Mouse (Mus musculus): Measurements from ENCODE around the gene Klhl6. TPM values are rescaled to one million over a fixed set of nuclear protein-coding genes. Genes with fewer than 3 reads are reported as not detected.

The Klhl6 gene
- polyA plus RNA-seq, 1 experiment from 2014 or later: 10.0 TPM

- Histone ChIP-seq H3K9ac (replicated peaks; ENCODE audit: low read depth) (no peak overlapping the region), H3K27me3 (replicated peaks; ENCODE audit: insufficient read depth, low read length) (no peaks in the 10 kb centered on the region), H3K36me3 (ENCODE audit: insufficient read depth, low read length) (no peaks in the 10 kb centered on the region), H3K4me3 (ENCODE audit: low read depth, low read length) (no peak overlapping the region), H3K9me3 (ENCODE audit: low read length) (no peaks in the 10 kb centered on the region), H3K4me1 (ENCODE audit: insufficient read depth, low read depth, low read length) (no peaks in the 10 kb centered on the region), H3K4me2 (replicated peaks; ENCODE audit: low read depth, low read length) (no peak overlapping the region), H3K27ac (ENCODE audit: low read length) (no peak overlapping the region)
- DNase-seq (ENCODE audit: low spot score): peak; percentile 42
- ATAC-seq: no peak
- 82% methylated on average over 1 of the region's 1 CpGs for WGBS
- TF ChIP-seq EP300 (IDR thresholded peaks at IDR 0.05): no peak
- no peak for TF ChIP-seq CTCF (IDR thresholded peaks at IDR 0.05)
Measured at GRCm38 (mm10) chr16:19973480-19973879, 9.4 kb downstream of the Klhl6 start.

- Histone ChIP-seq H3K9ac (replicated peaks; ENCODE audit: low read depth) (no peak overlapping the region), H3K4me3 (ENCODE audit: low read depth, low read length) (no peak overlapping the region), H3K4me1 (ENCODE audit: insufficient read depth, low read depth, low read length) (no peaks in the 10 kb centered on the region), H3K4me2 (replicated peaks; ENCODE audit: low read depth, low read length) (no peak overlapping the region), H3K36me3 (ENCODE audit: insufficient read depth, low read length) (no peaks in the 10 kb centered on the region), H3K9me3 (ENCODE audit: low read length) (no peaks in the 10 kb centered on the region), H3K27ac (ENCODE audit: low read length) (no peak overlapping the region), H3K27me3 (replicated peaks; ENCODE audit: insufficient read depth, low read length) (no peaks in the 10 kb centered on the region)
- no peak for DNase-seq (ENCODE audit: low spot score)
- ATAC-seq: no peak
- TF ChIP-seq CTCF (IDR thresholded peaks at IDR 0.05) (no peak), EP300 (IDR thresholded peaks at IDR 0.05) (no peak)
Measured at GRCm38 (mm10) chr16:19972736-19973350, 10.0 kb downstream of the Klhl6 start.

- no peak for DNase-seq (ENCODE audit: low spot score)
- Histone ChIP-seq H3K27ac (ENCODE audit: low read length) (no peak overlapping the region), H3K4me2 (replicated peaks; ENCODE audit: low read depth, low read length) (no peak overlapping the region), H3K27me3 (replicated peaks; ENCODE audit: insufficient read depth, low read length) (no peaks in the 10 kb centered on the region), H3K4me1 (ENCODE audit: insufficient read depth, low read depth, low read length) (no peaks in the 10 kb centered on the region), H3K36me3 (ENCODE audit: insufficient read depth, low read length) (no peaks in the 10 kb centered on the region), H3K9ac (replicated peaks; ENCODE audit: low read depth) (no peak overlapping the region), H3K4me3 (ENCODE audit: low read depth, low read length) (no peak overlapping the region), H3K9me3 (ENCODE audit: low read length) (no peaks in the 10 kb centered on the region)
- TF ChIP-seq EP300 (IDR thresholded peaks at IDR 0.05) (no peak), CTCF (IDR thresholded peaks at IDR 0.05) (no peak)
- no peak for ATAC-seq
- 87% methylated on average over 5 of the region's 5 CpGs for WGBS
Measured at GRCm38 (mm10) chr16:19969506-19969905, 13.3 kb downstream of the Klhl6 start.

- H3K27me3 ChIP-seq (replicated peaks; ENCODE audit: insufficient read depth, low read length): no peaks in the 10 kb centered on the region
- no peak for TF ChIP-seq CTCF (IDR thresholded peaks at IDR 0.05)
- no peak for TF ChIP-seq EP300 (IDR thresholded peaks at IDR 0.05)
- H3K4me2 ChIP-seq (replicated peaks; ENCODE audit: low read depth, low read length): no peak overlapping the region
- H3K36me3 ChIP-seq (ENCODE audit: insufficient read depth, low read length): no peaks in the 10 kb centered on the region
- 91% methylated on average over 4 of the region's 4 CpGs for WGBS
- ATAC-seq: no peak
- H3K9me3 ChIP-seq (ENCODE audit: low read length): no peaks in the 10 kb centered on the region
- H3K9ac ChIP-seq (replicated peaks; ENCODE audit: low read depth): no peak overlapping the region
- no peak overlapping the region for H3K27ac ChIP-seq (ENCODE audit: low read length)
- H3K4me3 ChIP-seq (ENCODE audit: low read depth, low read length): no peak overlapping the region
- no peaks in the 10 kb centered on the region for H3K4me1 ChIP-seq (ENCODE audit: insufficient read depth, low read depth, low read length)
- DNase-seq (ENCODE audit: low spot score): no peak
Measured at GRCm38 (mm10) chr16:19968666-19969065, 14.2 kb downstream of the Klhl6 start.

GRCm38 (mm10) chr16:19967897-19968392 is 14.9 kb downstream of the Klhl6 start:
- no peak overlapping the region for H3K4me3 ChIP-seq (ENCODE audit: low read depth, low read length)
- DNase-seq (ENCODE audit: low spot score) (no peak), ATAC-seq (no peak)
- no peak overlapping the region for H3K9ac ChIP-seq (replicated peaks; ENCODE audit: low read depth)
- H3K27me3 ChIP-seq (replicated peaks; ENCODE audit: insufficient read depth, low read length): no peaks in the 10 kb centered on the region
- no peak overlapping the region for H3K27ac ChIP-seq (ENCODE audit: low read length)
- no peaks in the 10 kb centered on the region for H3K36me3 ChIP-seq (ENCODE audit: insufficient read depth, low read length)
- no peaks in the 10 kb centered on the region; the same call in 1 of the 2 replicates for H3K4me1 ChIP-seq (ENCODE audit: insufficient read depth, low read depth, low read length)
- TF ChIP-seq EP300 (IDR thresholded peaks at IDR 0.05) (no peak), CTCF (IDR thresholded peaks at IDR 0.05) (no peak)
- H3K4me2 ChIP-seq (replicated peaks; ENCODE audit: low read depth, low read length): no peak overlapping the region
- H3K9me3 ChIP-seq (ENCODE audit: low read length): no peaks in the 10 kb centered on the region
- WGBS: 90% methylated on average over 1 of the region's 1 CpGs

GRCm38 (mm10) chr16:19966976-19967375 is 15.9 kb downstream of the Klhl6 start:
- no peak overlapping the region for H3K9ac ChIP-seq (replicated peaks; ENCODE audit: low read depth)
- TF ChIP-seq EP300 (IDR thresholded peaks at IDR 0.05) (no peak), CTCF (IDR thresholded peaks at IDR 0.05) (no peak)
- no peak overlapping the region for H3K4me3 ChIP-seq (ENCODE audit: low read depth, low read length)
- H3K4me2 ChIP-seq (replicated peaks; ENCODE audit: low read depth, low read length): no peak overlapping the region
- no peaks in the 10 kb centered on the region for H3K27me3 ChIP-seq (replicated peaks; ENCODE audit: insufficient read depth, low read length)
- H3K4me1 ChIP-seq (ENCODE audit: insufficient read depth, low read depth, low read length): no peaks in the 10 kb centered on the region; the same call in 1 of the 2 replicates
- DNase-seq (ENCODE audit: low spot score): no peak
- no peaks in the 10 kb centered on the region for H3K36me3 ChIP-seq (ENCODE audit: insufficient read depth, low read length)
- H3K27ac ChIP-seq (ENCODE audit: low read length): no peak overlapping the region
- ATAC-seq: no peak
- H3K9me3 ChIP-seq (ENCODE audit: low read length): no peaks in the 10 kb centered on the region

Data from lung, postnatal 0 days (tissue).